Mouse (Mus musculus): Measurements from ENCODE around the gene Paqr3.
A peak's percentile ranks its signal among the peaks of the same experiment; 100 is the strongest.

The Paqr3 gene

GRCm38 (mm10) chr5:97111207-97111910, at the start of gene Paqr3:
TSS of gene Paqr3 (minus strand) at chr5:97111596.
- DNase-seq (ENCODE audit: low read depth, low spot score) = peak; percentile 87

DNA sequence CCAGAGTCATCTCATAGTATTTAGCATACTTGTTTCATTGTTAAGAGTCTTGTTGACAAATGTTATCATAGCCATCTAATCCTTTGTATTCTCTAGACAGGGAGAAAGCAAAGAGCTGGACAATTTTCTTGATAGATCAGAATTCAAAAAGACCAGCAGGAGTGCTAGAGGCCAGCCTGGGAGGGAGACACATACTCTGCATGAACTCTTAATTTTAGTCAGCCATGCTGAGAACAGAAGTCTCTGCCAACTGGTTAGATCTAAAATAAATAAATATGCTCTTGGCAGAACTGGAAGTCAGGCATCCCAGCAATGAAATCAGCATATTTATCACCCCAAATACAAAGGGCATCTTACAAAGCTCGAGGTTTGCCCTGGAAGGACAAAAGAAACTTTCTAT, 43.3 kb upstream of the Paqr3 start:
- DNase-seq (ENCODE audit: low read depth, low spot score) = no peak

DNA sequence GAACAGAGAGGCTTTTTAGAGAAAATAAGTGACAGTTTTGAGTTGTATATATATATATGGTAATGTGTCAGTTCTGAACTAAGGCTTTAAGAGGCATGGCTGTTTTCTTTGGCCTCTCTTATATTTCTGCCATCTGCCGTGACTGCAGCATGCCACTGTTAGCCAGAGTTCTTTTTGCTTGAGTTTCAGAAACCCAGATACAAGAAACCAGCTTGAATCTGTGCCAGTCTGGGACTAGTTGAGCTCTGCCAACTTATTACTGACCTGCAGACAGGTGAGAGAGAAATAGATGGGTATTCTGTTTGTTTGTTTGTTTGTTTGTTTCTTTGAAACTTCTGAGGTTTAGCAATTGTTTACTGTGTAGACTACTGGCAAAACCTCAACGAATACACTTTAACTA, 23.9 kb upstream of the Paqr3 start:
- DNase-seq (ENCODE audit: low read depth, low spot score) = no peak

GRCm38 (mm10) chr5:97129589-97129988, 18.2 kb upstream of the Paqr3 start:
- DNase-seq (ENCODE audit: low read depth, low spot score) = no peak

DNA sequence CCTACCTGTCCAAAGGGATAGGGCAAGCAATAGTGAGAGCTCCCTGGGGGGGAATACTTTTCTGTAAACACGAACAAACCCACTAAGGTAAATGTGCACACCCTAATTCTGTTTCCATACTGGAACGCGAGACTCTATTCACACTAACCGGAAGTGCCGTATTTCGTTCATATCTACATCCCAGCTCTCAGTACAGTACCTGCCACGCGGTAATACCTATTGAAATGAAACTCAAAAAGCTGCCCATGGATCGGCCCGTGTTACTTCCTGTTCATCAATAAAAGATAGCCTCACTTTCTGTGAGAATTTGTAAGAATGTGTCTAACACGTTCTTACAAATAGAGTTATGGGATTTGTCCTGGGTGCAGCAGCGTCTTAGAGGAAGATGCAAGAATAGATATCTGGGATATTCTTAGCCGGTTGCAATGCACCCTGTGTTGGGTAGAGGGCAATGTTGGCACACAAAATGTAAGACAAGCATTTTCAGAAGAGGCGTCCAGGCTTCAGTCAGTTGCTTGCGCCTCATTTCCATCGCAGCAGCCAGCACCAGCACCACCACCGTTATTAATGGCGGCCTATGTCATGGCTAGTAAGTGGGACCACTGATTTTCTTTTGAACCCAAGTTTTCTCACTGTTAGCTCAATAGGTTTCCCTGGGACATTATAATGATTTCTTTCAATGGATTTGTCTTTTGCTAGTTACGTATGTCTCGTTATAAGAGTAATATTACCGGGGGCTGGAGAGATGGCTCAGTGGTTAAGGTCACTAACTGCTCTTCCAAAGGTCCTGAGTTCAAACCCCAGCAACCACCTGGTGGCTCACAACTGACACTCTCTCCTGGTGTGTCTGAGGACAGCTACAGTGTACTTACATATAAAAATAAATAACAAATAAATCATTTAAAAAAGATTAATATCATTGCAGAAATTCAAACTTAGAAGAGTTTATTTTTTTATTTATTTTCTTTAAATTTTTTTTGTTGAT, 17.1 kb upstream of the Paqr3 start:
- DNase-seq (ENCODE audit: low read depth, low spot score) = peak; percentile 46

DNA sequence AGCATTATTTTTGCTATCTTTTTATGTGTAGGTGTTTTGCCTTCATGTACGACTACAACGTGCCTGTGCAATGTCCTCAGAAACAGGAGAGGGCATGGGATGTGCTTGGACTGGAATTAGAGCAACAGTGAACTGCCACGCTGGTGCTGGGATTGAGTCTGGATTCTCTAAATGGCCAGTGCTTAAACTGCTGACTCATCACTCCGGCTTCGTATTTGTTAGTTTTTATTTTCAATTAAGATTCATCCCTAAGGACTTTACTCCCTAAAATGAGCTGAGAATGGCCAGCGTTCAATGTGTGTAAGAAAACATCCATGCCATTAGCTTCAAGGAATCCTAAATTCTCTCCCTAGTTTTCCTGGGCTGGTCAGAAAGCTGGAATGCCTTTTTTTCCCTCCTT, 15.9 kb upstream of the Paqr3 start:
- DNase-seq (ENCODE audit: low read depth, low spot score) = no peak

DNA sequence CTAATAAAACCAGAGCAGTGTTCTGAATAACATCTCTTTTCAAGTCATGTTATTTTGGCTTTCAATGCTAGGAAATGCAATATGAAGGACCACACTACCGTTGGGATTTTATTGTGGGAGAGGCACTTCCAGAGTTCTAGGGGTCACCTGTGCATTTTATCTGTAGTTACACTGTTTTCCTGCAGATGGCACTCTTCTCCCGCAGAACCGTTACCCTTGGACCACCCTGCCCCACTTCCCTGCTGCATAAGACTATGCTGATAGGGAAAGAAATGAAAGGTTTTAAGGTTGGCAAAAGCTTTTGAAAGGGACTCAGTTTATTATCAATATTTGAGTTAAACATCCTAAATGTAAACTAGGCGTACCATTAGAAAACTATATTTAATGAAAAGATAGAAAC, 14.6 kb upstream of the Paqr3 start:
- DNase-seq (ENCODE audit: low read depth, low spot score) = peak; percentile 67

DNA sequence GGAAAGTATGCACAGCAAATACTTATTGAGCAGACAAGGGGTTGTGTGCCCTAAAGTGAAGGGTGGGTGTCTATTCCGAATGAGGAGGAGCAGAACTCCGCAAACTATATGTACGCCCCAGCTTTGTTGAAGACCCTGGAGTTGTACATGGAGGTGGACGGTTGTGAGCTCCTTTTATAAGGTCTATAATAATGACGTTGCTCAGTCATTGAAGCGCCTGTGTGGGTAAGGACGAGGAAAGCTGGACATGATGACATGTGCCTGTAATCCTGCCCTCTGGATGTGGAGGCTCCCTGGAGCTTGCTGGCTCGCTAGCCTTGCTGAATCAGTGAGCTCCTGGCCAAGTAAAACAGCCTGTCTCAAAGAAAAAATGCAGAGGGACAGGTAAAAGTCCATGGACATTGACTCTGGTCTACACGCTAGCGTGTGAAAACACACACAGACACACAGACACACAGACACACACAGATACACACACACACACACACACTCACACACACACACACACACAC, 14.1 kb upstream of the Paqr3 start:
- no peak for DNase-seq (ENCODE audit: low read depth, low spot score)

DNA sequence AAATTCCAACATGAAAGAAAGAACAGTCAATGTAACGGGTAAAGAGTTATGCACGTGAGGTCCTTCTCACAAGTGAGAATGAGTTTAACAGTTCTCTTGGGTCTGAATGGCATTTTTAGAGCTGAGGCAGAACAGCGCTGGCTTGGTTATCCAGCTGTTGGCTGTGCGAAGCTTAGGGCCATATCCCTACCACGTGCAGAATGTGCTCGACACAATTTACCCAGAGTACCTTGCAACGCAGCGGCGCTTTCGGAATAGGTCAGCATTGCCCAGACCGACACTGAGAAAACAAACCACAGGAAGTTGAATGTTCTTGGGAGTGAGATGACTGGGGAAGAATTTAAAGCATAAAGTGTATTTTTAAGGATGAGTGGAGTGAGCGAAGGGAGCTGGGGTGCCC, 13.6 kb upstream of the Paqr3 start:
- DNase-seq (ENCODE audit: low read depth, low spot score) = no peak

- no peak for DNase-seq (ENCODE audit: low read depth, low spot score)
Measured at GRCm38 (mm10) chr5:97110697-97111096, 699 bp downstream of the Paqr3 start.

DNA sequence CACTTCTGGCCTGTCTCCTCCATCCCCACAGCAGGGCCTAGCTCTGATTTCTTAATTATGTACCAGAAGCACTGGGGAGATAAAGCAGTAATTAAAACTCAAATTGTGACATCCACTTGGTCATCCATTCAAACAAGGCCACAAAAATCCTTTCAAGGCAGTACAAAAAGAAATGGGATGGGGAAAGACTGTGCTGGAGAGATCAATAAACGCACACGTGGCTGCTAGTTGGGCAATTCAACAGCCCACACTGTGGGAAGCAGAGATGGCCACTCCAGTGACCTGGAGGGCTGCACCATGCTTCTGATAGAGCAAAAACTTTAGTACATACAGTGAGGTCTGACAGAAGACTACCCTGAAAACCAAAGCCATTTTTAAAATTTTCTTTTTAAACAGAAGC, 1.3 kb downstream of the Paqr3 start:
- no peak for DNase-seq (ENCODE audit: low read depth, low spot score)

DNA sequence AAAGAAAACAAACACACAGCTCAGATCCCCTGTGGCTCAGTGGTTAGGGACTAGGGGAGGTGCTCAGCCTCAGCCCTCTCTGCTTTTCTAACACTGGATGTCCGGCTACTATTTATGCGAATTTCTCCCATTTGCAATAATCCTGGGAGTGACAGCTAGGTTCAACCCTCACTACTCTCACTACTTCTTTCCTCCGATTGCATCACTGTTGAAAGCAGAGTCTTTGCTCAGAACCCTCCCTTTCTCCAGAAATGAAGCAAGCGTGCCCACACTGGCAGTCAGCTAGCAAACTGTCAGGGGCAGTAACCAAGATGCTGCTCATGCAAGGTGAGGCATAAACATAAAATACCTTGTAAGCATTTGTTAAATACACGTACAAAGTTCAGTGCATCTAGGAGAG, 3.1 kb downstream of the Paqr3 start:
- no peak for DNase-seq (ENCODE audit: low read depth, low spot score)

DNA sequence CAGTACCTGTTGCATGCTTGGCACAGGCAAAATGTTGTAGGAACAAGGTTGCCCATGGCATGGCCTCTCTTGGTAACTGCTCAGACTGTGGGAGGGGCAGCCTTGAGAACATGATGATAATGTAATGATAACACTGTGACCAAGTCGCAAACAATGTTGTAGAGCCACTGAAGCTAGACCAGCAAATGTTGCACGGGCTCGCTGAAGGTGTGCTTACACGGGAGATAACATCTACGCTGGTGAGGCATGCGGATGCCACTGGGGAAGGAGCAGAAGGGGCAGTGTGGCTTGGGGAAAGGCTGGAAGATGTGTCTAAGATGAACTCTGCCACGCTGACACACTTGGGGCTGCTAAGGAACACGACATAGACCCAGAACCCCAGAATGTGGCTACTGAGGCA, 11.4 kb downstream of the Paqr3 start:
- DNase-seq (ENCODE audit: low read depth, low spot score) = no peak

GRCm38 (mm10) chr5:97097631-97098041, 13.8 kb downstream of the Paqr3 start:
- peak; percentile 17 for DNase-seq (ENCODE audit: low read depth, low spot score)

GRCm38 (mm10) chr5:97095335-97095734, 16.1 kb downstream of the Paqr3 start:
- DNase-seq (ENCODE audit: low read depth, low spot score) = no peak

- no peak for DNase-seq (ENCODE audit: low read depth, low spot score)
Measured at GRCm38 (mm10) chr5:97092970-97093369, 18.4 kb downstream of the Paqr3 start.

- no peak for DNase-seq (ENCODE audit: low read depth, low spot score)
Measured at GRCm38 (mm10) chr5:97090034-97090784, 21.2 kb downstream of the Paqr3 start.

DNA sequence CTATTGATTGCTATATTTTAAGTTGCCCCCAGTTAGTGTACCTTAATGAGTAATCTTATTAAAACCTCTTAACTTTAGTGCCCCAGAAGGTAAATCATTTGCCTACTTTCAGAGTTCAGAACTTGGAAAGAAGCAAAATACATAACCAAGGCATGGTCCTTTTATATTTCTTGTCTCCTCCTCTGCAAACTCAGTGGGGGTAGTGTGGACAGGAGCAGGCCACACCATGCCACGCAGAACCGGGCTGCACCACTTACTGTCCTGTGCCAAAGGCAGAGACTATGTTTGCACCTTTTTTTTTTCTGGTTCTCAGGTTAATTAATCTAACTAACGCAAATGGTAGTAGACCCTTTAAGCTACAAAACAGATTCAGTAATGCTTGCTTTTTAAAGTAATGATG, 22.0 kb downstream of the Paqr3 start:
- no peak for DNase-seq (ENCODE audit: low read depth, low spot score)

GRCm38 (mm10) chr5:97088231-97088630, 23.2 kb downstream of the Paqr3 start:
- no peak for DNase-seq (ENCODE audit: low read depth, low spot score)

GRCm38 (mm10) chr5:97087746-97088145, 23.6 kb downstream of the Paqr3 start:
- DNase-seq (ENCODE audit: low read depth, low spot score) = no peak

DNA sequence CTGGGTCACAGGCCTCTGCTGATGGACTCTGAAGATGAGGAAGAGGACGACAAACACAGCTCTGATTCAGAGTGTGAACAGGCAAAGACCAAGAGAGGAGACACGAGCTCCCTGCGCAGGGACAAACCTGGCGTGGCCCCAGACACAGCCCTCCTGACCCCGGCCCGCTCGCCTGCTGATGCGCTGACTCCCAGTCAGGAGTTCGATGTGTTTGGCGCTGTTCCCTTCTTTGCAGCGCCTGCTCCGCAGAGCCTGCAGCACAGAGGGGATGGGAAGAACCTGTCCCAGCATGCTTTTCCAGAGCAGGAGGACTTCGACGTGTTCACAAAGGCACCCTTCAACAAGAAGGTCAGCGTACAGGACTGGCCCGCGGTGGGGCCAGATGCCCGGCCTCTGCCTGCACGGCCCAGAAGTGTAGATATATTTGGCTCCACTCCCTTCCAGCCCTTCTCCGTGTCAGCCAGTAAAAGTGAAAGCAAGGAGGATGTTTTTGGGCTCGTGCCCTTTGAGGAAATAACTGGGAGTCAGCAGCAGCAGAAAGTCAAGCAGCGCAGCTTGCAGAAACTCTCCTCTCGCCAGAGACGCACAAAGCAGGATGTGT, 24.3 kb downstream of the Paqr3 start:
- DNase-seq (ENCODE audit: low read depth, low spot score) = no peak

All from retina, postnatal 7 days (tissue).